Mouse (Mus musculus) kidney, postnatal 0 days (tissue): ENCODE data around the gene Dse. TPM values are rescaled to one million over a fixed set of nuclear protein-coding genes. Genes with fewer than 3 reads are reported as not detected.

ENCODE experiments used
- ATAC-seq: fragments of 200-750 bp; cut with Nextera tagmentation; replicated peaks from 2 replicates; pipeline ENCODE4 v1.8.0; 2017; ENCODE audit warnings: low read depth, moderate number of reproducible peaks, moderate TSS enrichment, moderate library complexity; ENCODE audit not compliant: low FRiP score
- DNase-seq: peaks from one replicate; pipeline ENCODE4 v3.0.0-alpha.2; 2016; ENCODE audit warnings: low spot score
- H3K27ac ChIP-seq: fragments of 300-500 bp; sonication (generic); 2 replicates; pipeline ENCODE4 v1.5.1; 2014; ENCODE audit warnings: mild to moderate bottlenecking
- H3K27me3 ChIP-seq: fragments of 300-500 bp; sonication (generic); 2 replicates; pipeline ENCODE4 v1.6.1; 2014; ENCODE audit warnings: low read length, mixed read lengths; ENCODE audit not compliant: insufficient read depth
- H3K36me3 ChIP-seq: fragments of 300-500 bp; sonication (generic); 2 replicates; pipeline ENCODE4 v1.6.1; 2014; ENCODE audit warnings: low read length, mixed read lengths; ENCODE audit not compliant: insufficient read depth
- H3K4me1 ChIP-seq: fragments of 300-500 bp; sonication (generic); replicated peaks from 2 replicates; pipeline ENCODE4 v1.6.1; 2014; ENCODE audit warnings: antibody characterized with exemption, low read length, mixed read lengths; ENCODE audit not compliant: insufficient read depth
- H3K4me2 ChIP-seq: fragments of 300-500 bp; sonication (generic); 2 replicates; pipeline ENCODE4 v1.6.1; 2014; ENCODE audit warnings: mild to moderate bottlenecking, low read length, moderate library complexity, mixed read lengths
- H3K4me3 ChIP-seq: fragments of 300-500 bp; sonication (generic); replicated peaks from 2 replicates; pipeline ENCODE4 v1.5.1; 2014; ENCODE audit warnings: low read depth, low read length
- H3K9ac ChIP-seq: fragments of 300-500 bp; sonication (generic); 2 replicates; pipeline ENCODE4 v1.6.1; 2014; ENCODE audit warnings: low read depth, low read length
- H3K9me3 ChIP-seq: fragments of 300-500 bp; sonication (generic); replicated peaks from 2 replicates; pipeline ENCODE4 v1.6.1; 2016; ENCODE audit warnings: low read length, inconsistent platforms, mixed read lengths
- CTCF ChIP-seq: IDR thresholded peaks from 2 replicates; pipeline ENCODE4 v1.5.1; 2016; ENCODE audit warnings: antibody characterized with exemption, low read depth, mild to moderate bottlenecking, moderate library complexity
- WGBS: fragments of 180-500 bp; shearing (Covaris S2); extraction: QIAGEN DNeasy Blood & Tissue Kit; methylation state at CpG from one replicate; pipeline ENCODE4 v1.1.7; 2014; 5-methylcytosine and 5-hydroxymethylcytosine counted together
- polyA plus RNA-seq: library from polyadenylated mRNA; unstranded; fragments of >200 nt; fragmentation: Nextera tagmentation; extraction: Ambion mirVana; gene quantifications from 2 replicates; pipeline ENCODE4 v1.2.1, GENCODE M21; 2015

Gene Dse
- polyA plus RNA-seq, 1 experiment from 2014 or later = 17.4 TPM

- Histone ChIP-seq H3K27ac (no peak overlapping the region), H3K36me3 (no peaks in the 10 kb centered on the region), H3K9ac (no peak overlapping the region), H3K9me3 (no peaks in the 10 kb centered on the region), H3K4me1 (0 out of 2 replicates have a peak, but pooled peaks cover 3% of the 10 kb centered on the region), H3K4me3 (no peak overlapping the region), H3K27me3 (no peaks in the 10 kb centered on the region), H3K4me2 (no peak overlapping the region)
- no peak for TF ChIP-seq CTCF
- 89% methylated on average over 7 of the region's 7 CpGs for WGBS
- ATAC-seq (no peak), DNase-seq (no peak)
Observed at GRCm38 (mm10) chr10:34183731-34184130, 23.8 kb downstream of the Dse start.

- Histone ChIP-seq H3K4me1 (no peaks in the 10 kb centered on the region), H3K27ac (no peak overlapping the region), H3K27me3 (no peaks in the 10 kb centered on the region), H3K4me3 (no peak overlapping the region), H3K9ac (no peak overlapping the region), H3K4me2 (no peak overlapping the region), H3K9me3 (no peaks in the 10 kb centered on the region), H3K36me3 (no peaks in the 10 kb centered on the region)
- WGBS = 44% methylated on average over 8 of the region's 8 CpGs
- no peak for TF ChIP-seq CTCF
- DNase-seq (no peak), ATAC-seq (no peak)
Observed at GRCm38 (mm10) chr10:34175870-34176606, 31.5 kb downstream of the Dse start.

GRCm38 (mm10) chr10:34172663-34173282 lies 34.7 kb downstream of the Dse start:
- ATAC-seq = no peak
- Histone ChIP-seq H3K9me3 (no peaks in the 10 kb centered on the region), H3K4me1 (no peaks in the 10 kb centered on the region), H3K9ac (no peak overlapping the region), H3K27me3 (no peaks in the 10 kb centered on the region), H3K4me2 (no peak overlapping the region), H3K27ac (no peak overlapping the region), H3K36me3 (no peaks in the 10 kb centered on the region), H3K4me3 (no peak overlapping the region)
- DNase-seq = peak; percentile 47
- TF ChIP-seq CTCF = no peak
- WGBS = 37% methylated on average over 4 of the region's 4 CpGs

- no peak overlapping the region for H3K27ac ChIP-seq
- 81% methylated on average over 4 of the region's 4 CpGs for WGBS
- no peak for DNase-seq
- no peak overlapping the region for H3K4me3 ChIP-seq
- H3K27me3 ChIP-seq = no peaks in the 10 kb centered on the region
- H3K4me1 ChIP-seq = no peaks in the 10 kb centered on the region
- no peak for ATAC-seq
- H3K9ac ChIP-seq = no peak overlapping the region
- no peaks in the 10 kb centered on the region for H3K36me3 ChIP-seq
- no peak for TF ChIP-seq CTCF
- H3K4me2 ChIP-seq = no peak overlapping the region
- H3K9me3 ChIP-seq = no peaks in the 10 kb centered on the region
Observed at GRCm38 (mm10) chr10:34171660-34172059, 35.9 kb downstream of the Dse start.

GRCm38 (mm10) chr10:34171191-34171590 lies 36.3 kb downstream of the Dse start:
- no peaks in the 10 kb centered on the region for H3K36me3 ChIP-seq
- WGBS = 95% methylated on average over 3 of the region's 3 CpGs
- no peaks in the 10 kb centered on the region for H3K4me1 ChIP-seq
- H3K4me3 ChIP-seq = no peak overlapping the region
- no peak for TF ChIP-seq CTCF
- no peaks in the 10 kb centered on the region for H3K9me3 ChIP-seq
- H3K27ac ChIP-seq = no peak overlapping the region
- H3K27me3 ChIP-seq = no peaks in the 10 kb centered on the region
- no peak overlapping the region for H3K9ac ChIP-seq
- ATAC-seq (no peak), DNase-seq (no peak)
- H3K4me2 ChIP-seq = no peak overlapping the region

GRCm38 (mm10) chr10:34166971-34167370 lies 40.5 kb downstream of the Dse start:
- no peaks in the 10 kb centered on the region for H3K36me3 ChIP-seq
- no peak overlapping the region for H3K4me3 ChIP-seq
- DNase-seq = no peak
- TF ChIP-seq CTCF = no peak
- no peak overlapping the region for H3K27ac ChIP-seq
- no peaks in the 10 kb centered on the region for H3K4me1 ChIP-seq
- 71% methylated on average over 2 of the region's 2 CpGs for WGBS
- H3K4me2 ChIP-seq = no peak overlapping the region
- no peaks in the 10 kb centered on the region for H3K9me3 ChIP-seq
- no peaks in the 10 kb centered on the region for H3K27me3 ChIP-seq
- H3K9ac ChIP-seq = no peak overlapping the region
- no peak for ATAC-seq
